Mouse (Mus musculus) adrenal gland, adult 2 months (tissue): ENCODE measurements around the gene Rgs10. TPM values are rescaled to one million over a fixed set of nuclear protein-coding genes. Genes with fewer than 3 reads are reported as not detected.
A peak's percentile ranks its signal among the peaks of the same experiment; 100 is the strongest.
"Not testable (repeated sequence)": the region's sequence is repeated elsewhere in the genome, so short reads cannot be mapped to it uniquely, and the experiment has no call there.

ENCODE experiments used
- DNase-seq: peaks from one replicate; pipeline ENCODE4 v3.0.0; 2021
- polyA plus RNA-seq: library from polyadenylated mRNA; depleted of rRNA; stranded (reverse); fragments of >200 nt; gene quantifications from 2 replicates; pipeline ENCODE4 v1.2.3, GENCODE M21; 2012; rRNA removed
- total RNA-seq, 2 experiments: library from RNA; stranded (reverse); gene quantifications; 2 replicates each; pipeline ENCODE4 v1.2.3; 2021

The Rgs10 gene
- total and polyA plus RNA-seq, 3 experiments, result 10.5 to 23.8 (median 11.9) TPM

- DNase-seq, result peak; percentile 80
Measured at GRCm38 (mm10) chr7:128344928-128345653, 73.5 kb downstream of the Rgs10 start.

GRCm38 (mm10) chr7:128344488-128344887, 74.1 kb downstream of the Rgs10 start:
- DNase-seq, result no peak

GRCm38 (mm10) chr7:128342691-128343090, 75.9 kb downstream of the Rgs10 start:
- not testable (repeated sequence) for DNase-seq

GRCm38 (mm10) chr7:128340321-128340720, 78.2 kb downstream of the Rgs10 start:
- DNase-seq, result not testable (repeated sequence)

- no peak for DNase-seq
Measured at GRCm38 (mm10) chr7:128332896-128333295, 85.7 kb downstream of the Rgs10 start.

- DNase-seq, result no peak
Measured at GRCm38 (mm10) chr7:128330981-128331380, 87.6 kb downstream of the Rgs10 start.

GRCm38 (mm10) chr7:128324977-128325376, 93.6 kb downstream of the Rgs10 start:
- no peak for DNase-seq

Other genes starting within 250 kb of the Rgs10 start
- 1 to 10 TPM in 1 of 2 experiments, not detected in 1; 8.0 TPM for gene Cox6a2, start 212.4 kb downstream of the Rgs10 start, total RNA-seq
- 1.7 and 2.9 TPM in 2 replicates for gene Cox6a2, start 212.4 kb downstream of the Rgs10 start, polyA plus RNA-seq
- gene Armc5, start 181.4 kb downstream of the Rgs10 start, total RNA-seq, result 10 to 100 TPM; 18.6 to 20.1 TPM
- gene Armc5, start 181.4 kb downstream of the Rgs10 start, polyA plus RNA-seq, result 64.3 and 68.0 TPM in 2 replicates
- gene 9130023H24Rik, start 180.7 kb downstream of the Rgs10 start, total RNA-seq, result 1 to 10 TPM; 5.1 to 8.7 TPM
- 1.4 TPM in 2 replicates for gene 9130023H24Rik, start 180.7 kb downstream of the Rgs10 start, polyA plus RNA-seq
- gene Tgfb1i1, start 171.9 kb downstream of the Rgs10 start, total RNA-seq, result 10 to 100 TPM; 24.0 to 30.2 TPM
- gene Tgfb1i1, start 171.9 kb downstream of the Rgs10 start, polyA plus RNA-seq, result 35.1 and 35.8 TPM in 2 replicates
- under 1 TPM in 1 of 2 experiments, not detected in 1; 0.17 TPM for gene Slc5a2, start 153.1 kb downstream of the Rgs10 start, total RNA-seq
- not detected in 2 replicates for gene Slc5a2, start 153.1 kb downstream of the Rgs10 start, polyA plus RNA-seq
- 10 to 100 TPM; 28.6 to 33.0 TPM for gene BC017158, start 120.6 kb downstream of the Rgs10 start, total RNA-seq
- 62.7 and 66.8 TPM in 2 replicates for gene BC017158, start 120.6 kb downstream of the Rgs10 start, polyA plus RNA-seq
- 10 to 100 TPM; 73.1 to 96.3 TPM for gene Tial1, start 43.0 kb upstream of the Rgs10 start, total RNA-seq
- 26.4 and 33.0 TPM in 2 replicates for gene Tial1, start 43.0 kb upstream of the Rgs10 start, polyA plus RNA-seq
- gene Bag3, start 104.9 kb upstream of the Rgs10 start, total RNA-seq, result 100 to 1,000 TPM; 143 to 425 TPM
- gene Bag3, start 104.9 kb upstream of the Rgs10 start, polyA plus RNA-seq, result 196 and 360 TPM in 2 replicates
- 10 to 100 TPM; 18.2 to 21.7 TPM for gene Inpp5f, start 192.6 kb upstream of the Rgs10 start, total RNA-seq
- gene Inpp5f, start 192.6 kb upstream of the Rgs10 start, polyA plus RNA-seq, result 10.7 and 10.9 TPM in 2 replicates